Mouse (Mus musculus) activated CD4-positive, CD25-positive, alpha-beta regulatory T cell, adult 4 months (primary cell): Measurements from ENCODE around the gene AI481877. TPM values are rescaled to one million over a fixed set of nuclear protein-coding genes. Genes with fewer than 3 reads are reported as not detected.
A peak's percentile ranks its signal among the peaks of the same experiment; 100 is the strongest.

Source experiments
- ATAC-seq: one replicate; pipeline ENCODE4 v1.8.0; 2017
- polyA plus RNA-seq, 2 experiments: library from polyadenylated mRNA; unstranded; fragments of 100-300 nt; shearing (Covaris generic); gene quantifications; one replicate each; pipeline ENCODE4 v1.2.1; 2017

AI481877 gene
- polyA plus RNA-seq, 2 experiments from 2014 or later = not detected

DNA sequence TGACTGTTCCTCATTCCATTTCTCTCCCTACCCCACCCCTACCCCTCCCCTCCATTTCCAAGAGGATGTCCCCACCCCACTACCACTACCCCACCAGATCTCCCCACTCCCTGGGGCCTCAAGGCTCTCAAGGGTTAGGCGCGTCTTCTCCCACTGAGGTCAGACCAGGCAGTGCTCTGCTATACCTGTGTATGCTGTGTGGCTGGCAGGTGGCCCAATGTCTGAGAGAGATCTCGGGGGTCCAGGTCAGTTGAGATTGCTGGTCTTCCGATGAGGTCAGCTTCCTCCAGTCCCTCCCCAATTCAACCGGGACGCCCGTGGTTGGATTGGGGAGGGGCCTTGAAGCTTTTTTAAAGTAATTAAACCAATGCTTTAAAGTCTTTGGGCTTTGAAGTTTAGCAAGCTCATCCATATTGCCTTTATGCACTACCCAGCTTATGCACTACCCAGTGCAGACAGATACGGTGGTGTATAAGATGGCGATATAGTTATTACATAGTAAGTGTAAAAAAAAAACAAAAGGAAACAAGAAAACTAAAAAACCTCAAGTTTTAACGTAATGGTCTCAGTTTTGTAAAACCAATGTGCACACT is 104.4 kb downstream of the AI481877 start:
- no peak for ATAC-seq

DNA sequence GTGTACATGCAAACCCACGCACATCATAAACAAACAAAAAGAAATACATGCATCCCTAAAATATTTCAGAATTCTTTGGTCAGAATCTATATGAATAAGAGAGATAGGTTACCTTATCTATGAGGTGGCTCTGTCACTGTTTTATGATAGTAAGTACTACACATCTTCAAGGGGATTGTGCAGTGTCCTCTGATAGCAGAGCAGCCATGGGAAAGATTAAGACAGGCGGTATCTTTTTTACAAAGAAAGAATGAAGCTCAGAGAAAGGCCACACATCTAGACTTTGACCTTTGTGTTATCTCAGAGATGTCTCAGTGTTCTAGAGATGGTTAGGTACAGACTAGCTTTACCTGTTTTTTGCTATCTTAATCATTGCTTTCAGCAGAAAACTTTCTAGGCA is 121.9 kb downstream of the AI481877 start:
- ATAC-seq = no peak

DNA sequence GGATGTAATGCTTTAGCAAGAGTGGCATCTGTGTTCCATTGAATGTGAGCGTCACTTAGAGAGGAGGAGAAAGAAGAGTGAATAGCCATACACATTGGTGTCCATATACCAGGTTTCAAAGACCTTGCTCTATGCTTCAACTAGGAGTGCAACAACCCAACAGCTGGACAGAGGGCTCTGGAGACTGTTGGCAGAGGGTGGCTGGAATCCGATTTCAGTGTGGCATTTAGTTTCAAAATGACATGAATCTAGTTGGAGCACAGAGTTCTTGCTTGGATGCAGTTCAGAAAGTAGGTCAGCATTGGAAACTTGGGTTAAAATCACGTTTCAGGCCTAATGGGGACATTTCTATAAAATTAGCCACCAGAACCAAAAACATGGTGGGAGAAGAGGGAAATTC is 123.6 kb downstream of the AI481877 start:
- ATAC-seq = no peak

- no peak for ATAC-seq
Observed at GRCm38 (mm10) chr4:59011446-59011845, 127.3 kb downstream of the AI481877 start.

- no peak for ATAC-seq
Observed at GRCm38 (mm10) chr4:59009696-59010095, 129.1 kb downstream of the AI481877 start.

DNA sequence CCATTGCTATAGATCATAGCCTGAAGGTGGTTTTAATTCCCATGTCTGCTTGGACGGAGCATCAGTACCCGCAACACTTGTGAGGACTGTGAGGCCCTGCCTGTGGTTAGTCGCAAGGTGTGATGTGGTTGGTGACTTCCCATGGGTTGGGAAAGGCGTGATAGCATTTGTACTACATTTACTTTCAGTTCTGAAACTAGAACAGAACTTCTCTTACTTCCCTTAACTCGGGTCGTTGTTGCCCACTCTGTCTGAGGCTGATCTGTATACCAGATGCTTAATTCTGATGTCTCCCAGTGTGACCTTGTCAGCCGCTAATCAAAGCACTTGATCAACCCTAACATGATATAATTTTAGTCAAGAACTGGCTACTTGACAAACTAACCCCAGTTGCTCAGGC is 129.6 kb downstream of the AI481877 start:
- ATAC-seq = peak; percentile 83

DNA sequence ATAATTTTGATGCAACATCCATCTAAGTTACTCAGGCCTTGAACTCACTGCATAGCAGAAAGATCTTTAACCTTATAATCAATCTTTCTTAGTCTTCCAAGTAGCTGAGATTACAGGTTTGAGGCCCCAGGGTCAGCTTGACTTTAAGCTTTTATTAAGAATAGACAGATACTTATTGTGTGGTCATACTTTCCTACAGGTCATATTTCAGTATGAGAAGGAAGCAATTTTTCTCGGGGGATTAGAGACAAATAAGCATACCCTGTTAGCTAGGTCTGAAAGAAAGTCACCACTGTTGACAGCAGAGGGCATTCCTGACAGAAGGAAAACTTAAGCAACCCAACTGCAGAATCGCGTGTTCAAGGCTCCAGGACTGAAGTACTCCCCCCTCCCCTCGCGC is 130.8 kb downstream of the AI481877 start:
- ATAC-seq = no peak

- no peak for ATAC-seq
Observed at GRCm38 (mm10) chr4:59007016-59007415, 131.8 kb downstream of the AI481877 start.

DNA sequence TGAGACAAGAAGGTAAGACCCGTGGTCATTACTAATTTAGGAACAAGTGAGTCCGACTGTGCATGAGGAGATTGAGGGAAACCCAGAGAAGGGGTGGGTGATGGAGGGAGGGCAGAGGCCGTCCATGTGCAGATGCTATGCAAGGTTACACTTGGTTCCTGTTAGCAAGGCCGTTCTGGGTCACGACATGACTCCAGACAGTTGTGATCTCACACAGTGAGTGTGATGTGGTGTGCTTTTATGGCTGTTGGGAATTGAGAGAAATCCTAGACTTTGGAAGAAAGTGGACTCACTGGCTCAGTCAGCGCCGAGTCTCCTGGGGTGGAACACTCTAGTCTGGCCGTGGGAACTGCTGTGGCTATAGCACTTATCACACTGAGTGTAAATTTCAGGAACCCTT is 132.6 kb downstream of the AI481877 start:
- ATAC-seq = no peak

- ATAC-seq = no peak
Observed at GRCm38 (mm10) chr4:59003806-59004200, 135.0 kb downstream of the AI481877 start.

DNA sequence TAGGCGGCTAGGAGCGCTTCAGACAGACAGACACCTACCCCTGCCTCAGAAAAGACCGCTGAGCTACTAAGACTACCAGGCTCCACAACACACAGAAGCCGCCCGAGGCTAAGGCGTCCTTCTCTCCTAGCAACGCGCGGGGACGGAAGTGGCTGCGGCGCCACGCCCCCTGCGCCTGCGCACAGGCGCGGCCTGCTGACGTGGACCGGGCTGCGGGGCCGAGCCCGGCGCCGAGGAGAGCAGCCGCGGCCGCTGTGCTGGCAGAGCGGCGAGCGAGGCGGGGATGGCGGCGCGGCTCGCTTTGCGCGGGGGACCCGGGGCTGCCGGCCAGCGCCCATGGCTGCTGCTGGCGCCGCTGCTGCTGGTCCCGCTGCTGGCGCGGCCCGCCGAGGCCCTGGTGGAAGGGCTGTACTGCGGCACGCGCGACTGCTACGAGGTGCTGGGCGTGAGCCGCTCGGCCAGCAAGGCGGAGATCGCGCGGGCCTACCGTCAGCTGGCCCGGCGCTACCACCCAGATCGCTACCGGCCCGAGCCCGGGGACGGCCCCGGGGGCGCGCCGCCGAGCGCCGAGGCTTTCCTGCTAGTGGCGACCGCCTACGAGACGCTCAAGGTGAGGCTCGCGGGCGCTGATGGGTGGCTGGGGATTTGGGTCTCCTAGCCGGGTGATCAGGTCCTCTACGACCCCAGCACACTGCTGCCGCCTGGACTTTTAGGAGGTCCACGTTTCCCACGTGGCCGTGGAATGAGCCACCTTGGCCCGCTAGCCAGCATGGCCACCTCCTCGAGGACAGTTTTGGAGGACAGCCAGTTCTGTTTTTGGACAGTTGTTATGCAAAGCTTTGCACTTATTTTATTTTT is 135.6 kb downstream of the AI481877 start, which contains the start of gene Gm20503:
Gene Gm20503 (plus strand): TSS at position 263 of the 858 bp plus-strand sequence.
- ATAC-seq = peak; percentile 96

- ATAC-seq = no peak
Observed at GRCm38 (mm10) chr4:59000614-59001013, 138.2 kb downstream of the AI481877 start.

DNA sequence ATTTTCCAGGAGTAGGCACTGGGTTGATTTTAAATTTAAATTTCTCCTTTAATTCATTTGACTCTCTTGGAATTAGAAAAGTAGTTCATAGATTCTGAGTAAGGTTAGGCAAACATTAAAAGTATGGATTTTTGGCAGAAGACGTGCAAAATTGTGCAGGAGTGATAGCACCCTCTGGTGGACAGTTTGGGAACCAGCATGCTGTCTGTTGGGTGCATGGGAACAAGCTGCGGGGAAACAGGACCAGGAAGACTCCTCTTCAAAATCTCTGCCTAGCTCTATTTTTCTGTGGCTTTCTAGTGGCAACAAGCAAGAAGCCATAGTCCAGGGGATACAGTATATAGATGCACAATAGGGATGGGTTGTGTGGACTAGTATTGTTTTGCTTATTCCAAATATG is 139.1 kb downstream of the AI481877 start:
- peak; percentile 29 for ATAC-seq

DNA sequence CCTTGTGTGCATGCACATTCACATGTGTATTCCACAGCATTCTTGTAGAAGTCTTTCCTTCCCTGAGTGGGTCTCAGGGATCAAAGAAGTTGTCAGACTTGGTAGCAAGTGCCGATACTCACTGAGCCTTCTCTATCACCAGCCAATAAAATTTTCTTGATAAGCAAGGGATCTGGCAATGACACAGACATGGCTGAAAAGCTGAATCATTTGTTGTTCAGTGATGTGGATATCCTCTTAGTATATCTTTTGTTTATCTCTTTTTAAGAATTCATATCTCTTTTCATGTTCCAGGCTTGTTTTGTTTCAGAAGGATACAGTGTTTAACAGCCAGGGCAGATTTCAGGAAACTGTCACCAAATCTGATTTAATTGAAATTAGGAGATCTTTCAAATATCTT is 140.1 kb downstream of the AI481877 start:
- ATAC-seq = no peak

DNA sequence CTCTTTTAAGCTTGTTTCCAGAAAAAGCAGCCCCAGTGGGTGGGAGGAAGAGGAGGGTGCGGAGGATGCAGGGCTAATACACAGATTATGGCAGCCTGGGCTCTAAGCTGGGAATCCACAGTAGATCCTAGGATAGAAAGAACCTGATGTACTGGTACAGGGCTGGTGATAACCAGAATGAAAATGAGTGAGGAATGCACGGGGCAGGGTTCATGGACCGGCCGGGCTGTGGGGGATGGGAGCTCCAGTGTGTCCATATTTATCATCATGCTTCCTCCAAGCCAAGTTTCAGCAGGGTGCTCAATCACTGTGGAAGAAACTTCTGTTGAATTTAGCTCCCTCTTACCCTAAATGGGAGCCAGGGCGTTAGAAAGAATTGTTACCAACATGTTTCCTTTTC is 141.7 kb downstream of the AI481877 start:
- no peak for ATAC-seq

DNA sequence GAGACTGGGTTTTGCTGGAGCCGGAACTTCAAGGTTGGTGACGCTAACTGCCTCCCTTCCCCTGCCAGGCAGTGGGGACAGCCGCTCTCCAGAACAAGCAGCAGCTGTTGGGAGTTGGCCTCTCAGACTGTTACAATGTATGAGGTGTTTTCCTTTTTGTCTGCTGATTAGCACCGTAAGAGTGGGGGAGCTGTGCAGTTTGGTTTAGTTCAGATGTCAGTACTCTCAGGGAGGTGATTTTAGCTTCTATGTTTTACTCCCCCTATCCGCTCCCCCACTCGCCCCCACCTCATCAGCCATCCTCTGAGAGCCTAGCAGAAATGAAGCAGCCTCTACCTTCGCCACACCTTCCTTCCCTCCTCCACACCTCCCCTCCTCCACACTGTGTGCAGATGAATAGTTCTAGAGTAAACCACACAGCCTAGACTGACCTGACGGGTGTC is 143.5 kb downstream of the AI481877 start:
- no peak for ATAC-seq

DNA sequence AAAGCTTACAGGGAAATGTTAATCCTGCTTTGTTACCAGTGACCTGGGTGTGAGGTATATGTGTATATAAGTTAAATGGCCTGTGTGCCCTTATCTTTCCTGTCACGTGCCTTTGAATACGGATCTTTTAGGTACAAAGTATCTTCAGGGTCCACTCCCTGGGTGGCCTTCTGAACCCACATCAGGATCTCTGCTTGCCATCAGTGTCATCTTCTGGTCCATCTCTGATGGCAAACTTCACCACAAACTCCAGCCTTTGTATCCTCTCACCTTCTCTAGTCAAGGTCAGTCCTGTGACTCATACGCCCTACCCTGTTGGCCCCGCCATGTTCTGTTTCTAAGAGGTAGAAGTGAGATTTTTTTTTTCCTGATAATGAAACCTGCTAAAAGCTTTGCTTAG is 144.0 kb downstream of the AI481877 start, which contains the start of gene Dnajc25:
Gene Dnajc25 (plus strand): TSS at position 301 of the 400 bp plus-strand sequence.
- no peak for ATAC-seq

Other genes starting within 250 kb of the AI481877 start
- gene Ecpas, start 226.2 kb downstream of the AI481877 start, polyA plus RNA-seq = 10 to 100 TPM; 24.3 to 25.1 TPM
- not detected for gene Zkscan16, start 195.4 kb downstream of the AI481877 start, polyA plus RNA-seq
- under 1 TPM; 0.62 to 0.80 TPM for gene Ptgr1, start 151.9 kb downstream of the AI481877 start, polyA plus RNA-seq
- gene Dnajc25, start 143.9 kb downstream of the AI481877 start, polyA plus RNA-seq = 1 to 10 TPM in 1 of 2 experiments, under 1 TPM in 1; 0.56 to 1.0 TPM
- not detected for gene Gm20503, start 135.8 kb downstream of the AI481877 start, polyA plus RNA-seq
- 100 to 1,000 TPM; 173 to 174 TPM for gene Gng10, start 103.9 kb downstream of the AI481877 start, polyA plus RNA-seq
- 10 to 100 TPM; 17.5 to 19.7 TPM for gene Ugcg, start 50.3 kb upstream of the AI481877 start, polyA plus RNA-seq